Mouse (Mus musculus): ENCODE measurements around the gene Mpdz. TPM values are rescaled to one million over a fixed set of nuclear protein-coding genes. Genes with fewer than 3 reads are reported as not detected.
A peak's percentile ranks its signal among the peaks of the same experiment; 100 is the strongest.

The Mpdz gene
- 10 to 100 TPM; 40.4 to 46.7 TPM for total RNA-seq (2021)

DNA sequence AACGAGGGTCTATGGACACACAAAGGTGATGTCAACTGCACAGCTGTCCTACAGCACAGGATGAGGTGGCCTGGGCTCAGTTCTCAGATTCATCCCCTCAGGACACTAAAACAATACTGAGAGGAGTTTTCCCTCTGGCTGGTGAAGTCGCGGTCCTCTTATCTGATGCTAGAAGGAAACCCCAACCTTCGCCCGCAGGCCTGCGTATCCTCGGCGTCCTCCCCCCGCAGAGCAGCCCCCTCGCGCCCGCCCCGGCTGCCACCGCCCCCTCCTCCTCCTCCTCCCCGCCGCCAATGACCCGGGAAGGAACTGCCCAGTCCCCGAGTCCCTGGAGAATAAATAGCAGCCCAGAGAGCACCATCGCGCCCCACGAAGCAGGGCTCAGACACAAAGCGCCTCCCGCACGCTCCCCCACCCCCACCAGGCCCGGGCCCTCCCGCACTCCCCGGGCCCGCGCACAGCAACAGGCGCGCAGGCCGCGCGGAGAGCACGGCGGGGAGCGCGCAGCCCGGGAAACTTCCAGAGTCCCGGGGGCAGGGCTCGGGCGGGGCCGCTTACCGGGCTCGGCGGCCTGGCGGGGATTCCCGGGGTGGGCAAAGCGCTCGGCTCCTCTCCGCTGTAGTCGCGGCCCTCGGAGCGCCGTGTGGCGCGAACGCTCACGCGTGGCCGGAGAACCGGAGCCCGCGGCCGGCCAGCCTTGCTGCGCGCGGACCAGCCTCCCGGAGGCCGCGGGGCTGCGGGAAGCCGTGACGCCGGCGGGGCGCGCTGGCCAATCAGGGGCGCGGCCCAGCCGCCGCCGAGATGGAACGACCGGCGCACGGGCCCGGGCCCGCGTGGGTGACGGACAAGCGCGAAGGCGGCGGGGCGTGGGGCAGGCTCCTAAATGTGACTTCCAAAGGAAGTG lies at the start of gene Mpdz:
Mpdz (minus strand) TSS at position 738 of the 904 bp plus-strand sequence.
- intact Hi-C loops (cut with DNase I): no loop called here
- DNase-seq: peak; percentile 77 to 83

DNA sequence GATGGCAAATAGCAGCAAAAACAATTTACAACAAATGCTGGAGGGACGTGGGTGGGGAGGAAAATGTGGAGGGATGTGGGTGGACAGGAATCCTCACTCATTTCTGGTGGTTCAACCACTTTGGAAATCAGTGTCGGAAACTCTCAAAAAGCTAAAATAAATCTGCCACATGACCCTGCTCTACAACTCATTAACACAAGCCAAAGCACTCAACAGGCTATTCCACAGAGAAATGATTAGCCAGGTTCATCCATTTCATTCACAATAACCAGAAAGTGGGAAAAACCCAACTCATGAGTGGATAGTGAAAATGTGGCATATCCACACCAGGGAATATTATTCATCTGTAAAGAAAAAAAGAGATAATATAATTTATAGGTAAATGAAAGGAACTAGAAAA lies 47.9 kb upstream of the Mpdz start:
- intact Hi-C loops (cut with DNase I): no loop called here
- DNase-seq: no peak

DNA sequence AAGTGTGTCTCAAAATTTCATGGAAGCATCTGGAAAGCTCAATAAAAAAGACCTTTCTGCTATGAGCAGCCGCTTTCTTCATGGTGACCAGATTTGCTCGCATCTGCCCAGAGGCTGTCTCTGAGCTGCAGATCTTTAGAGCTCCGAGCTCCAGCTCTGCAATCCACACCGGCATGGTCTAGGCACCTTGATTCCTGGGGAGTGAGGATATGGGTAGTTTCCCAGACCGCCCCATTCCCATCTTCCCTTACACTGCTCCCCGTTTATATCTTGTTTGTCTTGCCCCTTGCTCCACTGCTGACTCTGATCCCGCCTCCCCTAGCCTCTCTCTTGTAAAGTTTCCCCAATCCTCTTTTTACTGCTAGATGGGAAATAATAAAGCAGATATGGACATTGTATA lies 42.0 kb upstream of the Mpdz start:
- DNase-seq: no peak
- intact Hi-C loops (cut with DNase I): no loop called here

DNA sequence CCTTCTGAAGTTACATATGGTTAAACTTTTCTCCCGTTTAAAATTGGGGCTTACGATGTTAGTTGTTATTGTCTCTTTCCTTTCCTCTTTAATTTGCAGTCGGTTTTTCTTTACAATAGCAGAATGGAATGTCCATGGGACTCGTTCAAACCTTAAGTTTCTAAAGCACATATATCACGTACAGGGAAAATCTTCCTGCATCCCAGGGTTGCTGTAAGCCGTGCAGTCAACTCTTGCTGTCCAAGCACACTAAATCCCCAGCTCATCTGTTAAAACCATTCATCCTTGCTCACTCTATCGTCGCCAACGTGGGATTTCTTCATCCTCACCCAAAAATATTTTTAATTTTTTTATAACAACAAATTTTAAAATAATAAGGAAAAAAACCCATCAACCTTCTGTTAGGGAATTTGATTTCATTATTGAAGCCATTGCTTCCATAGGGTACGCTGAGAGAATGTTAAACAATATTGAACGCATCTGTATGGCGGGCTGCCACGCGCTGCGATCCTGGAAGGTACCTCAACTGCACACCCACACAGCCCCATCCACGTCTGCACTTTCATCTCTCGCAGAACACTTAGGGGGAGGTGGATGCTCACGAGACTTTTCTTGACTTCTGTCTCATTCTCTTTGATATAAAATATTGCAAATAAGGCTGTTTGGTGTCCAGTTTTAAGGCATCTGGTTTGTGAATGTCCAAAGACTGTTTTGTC lies 41.4 kb upstream of the Mpdz start:
- DNase-seq: no peak

DNA sequence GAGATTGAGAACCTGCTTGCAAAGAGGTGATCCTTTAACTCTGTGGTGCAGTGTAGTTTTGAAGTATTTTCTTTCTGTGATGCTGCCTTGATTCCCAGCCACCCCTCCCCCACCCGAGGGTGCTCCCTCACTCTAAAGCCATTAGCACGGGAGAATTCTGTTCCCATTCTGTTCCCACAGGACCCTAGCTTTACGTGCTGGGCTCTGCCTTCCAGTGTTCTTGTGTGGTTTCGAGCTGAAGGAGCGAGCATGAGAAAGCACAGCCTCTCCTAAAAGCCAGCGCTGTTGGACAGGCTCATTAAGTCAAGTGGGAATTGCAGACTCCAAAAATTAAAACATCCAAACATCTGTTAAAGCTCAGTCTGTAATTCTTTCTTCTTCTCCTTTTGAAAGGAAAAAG lies 40.5 kb upstream of the Mpdz start:
- peak; percentile 32 to 49 for DNase-seq
- intact Hi-C loops (cut with DNase I): no loop called here

More for the DNA sequence above, 41.4 kb upstream of the Mpdz start:
- intact Hi-C loops (cut with DNase I): no loop called here

DNA sequence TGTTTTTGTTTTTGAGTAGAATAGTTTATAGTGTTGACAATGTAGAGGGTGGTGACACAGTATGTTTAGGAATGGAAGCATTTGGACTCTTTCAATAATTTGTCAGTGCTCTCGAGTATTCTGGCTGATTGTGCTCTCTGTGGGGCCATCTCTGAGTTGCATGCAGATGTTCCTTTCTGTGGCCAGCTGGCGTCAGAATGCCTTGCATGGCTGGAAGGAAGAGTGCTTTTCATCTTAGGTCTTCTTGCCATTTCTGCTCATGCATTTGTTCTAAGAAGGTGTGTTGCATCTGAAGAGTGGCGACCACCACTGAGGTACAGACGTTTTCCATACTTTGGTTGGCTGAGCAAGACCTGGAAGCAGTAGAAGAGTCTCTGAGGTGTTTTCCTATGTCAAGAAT lies 24.2 kb upstream of the Mpdz start:
- intact Hi-C loops (cut with DNase I): no loop called here
- peak; percentile 15 to 29 for DNase-seq

DNA sequence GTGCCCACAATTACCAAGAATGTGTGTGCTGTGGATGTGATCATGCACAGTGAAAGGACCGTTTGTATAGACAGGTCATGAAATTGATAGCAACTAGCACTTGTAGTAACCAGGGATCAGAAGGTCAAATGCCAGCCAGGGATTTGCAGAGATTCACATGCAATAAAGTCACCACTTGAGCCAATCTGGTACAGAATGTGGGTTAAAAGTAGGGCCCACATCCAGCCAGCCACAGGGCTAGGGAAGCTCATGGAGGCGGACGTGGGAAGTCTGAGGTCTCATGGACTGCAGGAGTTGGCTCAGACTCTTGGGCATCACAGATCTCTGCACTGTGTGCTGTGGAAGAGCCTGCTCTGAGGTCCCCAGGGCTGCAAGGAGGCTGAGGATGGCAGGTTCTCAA lies 22.6 kb upstream of the Mpdz start:
- no peak for DNase-seq
- intact Hi-C loops (cut with DNase I): no loop called here

DNA sequence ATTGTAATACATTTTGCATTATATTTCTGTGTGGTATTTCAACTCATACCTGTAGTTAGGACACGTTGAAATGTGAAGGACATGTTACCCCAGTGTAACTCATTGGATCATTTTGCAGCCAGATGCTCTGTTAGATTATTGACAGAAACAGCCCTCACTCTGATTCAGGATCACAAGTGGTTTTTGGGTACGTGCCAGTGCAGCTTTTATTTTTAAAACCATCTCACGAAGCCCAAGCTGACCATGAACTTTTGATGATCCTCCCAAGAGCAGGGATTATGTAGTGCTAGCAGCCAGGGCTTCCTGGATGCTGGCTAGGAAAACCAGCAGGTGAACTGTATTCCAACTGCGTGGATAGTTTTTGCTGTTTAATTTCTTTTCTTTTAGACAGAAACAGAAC lies 19.6 kb upstream of the Mpdz start:
- intact Hi-C loops (cut with DNase I): no loop called here
- peak in 1 of 2 experiments; percentile 11 for DNase-seq

DNA sequence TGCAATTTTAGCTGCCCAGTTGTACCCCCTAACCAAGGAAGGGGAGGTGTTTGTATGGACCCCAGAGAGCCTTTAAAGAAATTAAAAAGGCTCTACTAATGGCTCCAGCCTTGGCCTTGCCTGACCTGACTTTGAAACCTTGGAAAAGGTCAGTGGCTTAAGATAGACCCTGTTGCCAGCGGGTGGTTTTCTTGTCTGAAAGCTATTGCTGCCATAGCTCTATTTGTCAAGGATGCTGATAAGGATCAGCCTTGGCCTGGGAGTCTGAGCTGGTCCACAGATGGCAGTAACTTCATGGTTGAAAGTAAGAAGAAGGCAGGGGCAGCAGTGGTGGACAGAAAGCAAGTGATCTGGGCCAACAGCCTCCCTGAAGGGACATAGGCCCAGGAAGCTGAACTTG lies 16.3 kb upstream of the Mpdz start:
- no peak for DNase-seq
- intact Hi-C loops (cut with DNase I): no loop called here

DNA sequence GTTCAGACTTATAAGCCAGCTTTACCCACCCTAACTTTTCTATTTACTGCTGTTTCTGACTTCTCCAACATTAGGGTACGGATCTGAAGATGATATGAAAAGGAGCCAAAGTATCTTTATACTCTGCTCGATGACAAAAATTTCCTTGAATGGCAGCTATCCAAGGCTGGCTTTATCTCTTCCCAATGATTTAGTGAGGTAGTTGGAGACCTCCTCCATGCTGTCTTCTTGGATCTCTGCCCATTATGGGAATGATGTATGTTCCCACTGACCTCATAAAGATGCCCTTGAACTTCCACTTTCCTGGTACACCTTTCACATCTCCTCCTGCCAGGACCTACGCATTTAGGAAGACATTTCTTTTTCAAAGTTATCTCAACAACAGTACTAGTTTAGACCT lies 11.2 kb upstream of the Mpdz start:
- intact Hi-C loops (cut with DNase I): no loop called here
- no peak for DNase-seq

DNA sequence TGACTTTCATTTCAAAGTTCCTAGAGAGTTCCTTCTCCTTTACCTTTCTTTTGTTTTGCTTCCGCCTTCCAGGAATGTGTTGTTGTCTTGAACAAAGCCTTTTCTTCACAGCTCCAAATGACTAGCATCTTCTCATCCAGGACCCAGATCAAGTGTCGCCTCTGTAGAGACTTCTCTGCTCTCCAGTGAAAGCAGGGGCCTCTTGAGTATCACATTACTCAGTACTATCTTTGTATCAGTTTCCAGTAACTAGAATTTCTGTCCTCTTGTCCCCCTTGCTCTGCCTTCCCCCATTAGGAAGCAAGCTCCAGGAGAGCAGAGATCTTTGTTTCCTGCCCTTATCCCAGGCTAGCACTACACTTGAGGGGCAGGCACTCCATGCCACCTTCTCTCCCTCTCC lies 9.6 kb upstream of the Mpdz start:
- DNase-seq: no peak
- intact Hi-C loops (cut with DNase I): no loop called here

DNA sequence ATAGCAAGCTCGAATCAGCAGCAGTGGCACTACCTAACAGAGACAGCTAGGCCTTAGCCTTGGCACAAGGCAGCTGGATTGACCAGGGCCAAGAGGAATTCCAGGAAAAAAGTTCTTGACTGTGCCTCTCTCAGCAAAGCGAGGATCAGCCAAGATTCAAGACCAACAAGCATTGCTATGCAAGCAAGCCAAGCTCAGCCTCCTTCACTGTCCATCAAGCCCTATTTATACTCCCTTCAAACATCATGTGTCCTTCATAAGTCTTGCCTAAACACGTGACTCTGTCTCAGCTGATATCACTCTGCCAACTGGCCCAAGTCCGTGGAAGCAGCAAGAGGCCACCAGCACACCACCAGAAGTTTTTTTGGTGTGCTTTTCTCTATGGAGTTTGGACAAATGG lies 6.8 kb upstream of the Mpdz start:
- intact Hi-C loops (cut with DNase I): no loop called here
- no peak for DNase-seq

DNA sequence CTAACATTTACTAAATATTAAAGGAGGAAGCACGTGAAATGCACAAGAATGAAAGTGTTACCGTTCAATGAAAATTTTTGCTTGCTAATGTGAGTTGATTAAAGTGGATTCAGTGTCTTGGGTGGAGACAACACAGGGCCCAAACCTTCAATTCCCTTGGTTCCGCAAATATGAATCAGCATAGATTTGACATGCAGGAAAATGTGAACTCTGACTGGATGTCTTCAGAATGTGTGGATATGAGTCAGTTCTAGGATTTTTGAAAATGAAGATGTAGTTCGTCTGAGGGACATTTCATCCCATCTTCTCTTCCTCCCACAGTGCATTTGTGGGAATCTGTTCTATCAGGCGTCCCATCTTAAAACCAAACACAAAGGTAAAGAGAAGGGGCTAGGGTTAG lies 951 bp upstream of the Mpdz start:
- intact Hi-C loops (cut with DNase I): no loop called here
- DNase-seq: no peak

DNA sequence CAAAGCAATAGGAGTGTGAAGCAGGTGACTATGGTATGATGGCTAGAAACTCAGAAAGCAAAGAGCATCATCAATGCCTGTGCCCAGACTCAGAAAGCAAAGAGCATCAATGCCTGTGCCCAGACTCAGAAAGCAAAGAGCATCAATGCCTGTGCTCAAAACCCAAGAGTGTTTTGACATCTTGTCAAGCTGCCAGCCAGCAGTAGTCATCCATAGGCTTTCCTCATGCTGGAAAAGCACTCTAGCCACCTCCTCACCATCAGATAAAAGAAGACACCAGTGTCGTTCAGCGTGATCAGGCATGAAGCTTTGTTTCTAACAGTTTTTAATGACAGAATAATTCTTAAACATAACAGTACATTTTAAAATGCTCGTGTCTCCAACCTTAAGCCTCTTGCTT lies 8.7 kb downstream of the Mpdz start:
- DNase-seq: no peak
- intact Hi-C loops (cut with DNase I): no loop called here

DNA sequence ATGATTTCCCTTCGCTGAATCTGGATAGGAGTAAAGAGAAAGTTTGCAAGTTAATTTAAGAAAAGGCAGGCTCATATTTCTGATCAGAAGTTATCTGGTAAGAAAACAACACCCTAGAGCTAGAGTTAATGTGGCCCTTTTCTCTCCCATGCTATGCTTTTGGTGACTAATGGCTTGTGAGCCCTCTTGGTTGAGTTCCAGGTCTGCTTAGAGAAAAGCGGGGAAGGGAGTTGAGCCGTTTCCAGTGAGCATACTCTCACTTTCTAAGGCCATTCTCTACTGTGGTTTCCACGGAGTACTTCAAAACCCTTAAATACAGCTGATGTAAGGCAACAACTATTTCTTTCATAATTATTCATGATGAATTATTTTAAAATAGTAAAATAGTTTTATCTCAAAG lies 11.8 kb downstream of the Mpdz start:
- intact Hi-C loops (cut with DNase I): no loop called here

DNA sequence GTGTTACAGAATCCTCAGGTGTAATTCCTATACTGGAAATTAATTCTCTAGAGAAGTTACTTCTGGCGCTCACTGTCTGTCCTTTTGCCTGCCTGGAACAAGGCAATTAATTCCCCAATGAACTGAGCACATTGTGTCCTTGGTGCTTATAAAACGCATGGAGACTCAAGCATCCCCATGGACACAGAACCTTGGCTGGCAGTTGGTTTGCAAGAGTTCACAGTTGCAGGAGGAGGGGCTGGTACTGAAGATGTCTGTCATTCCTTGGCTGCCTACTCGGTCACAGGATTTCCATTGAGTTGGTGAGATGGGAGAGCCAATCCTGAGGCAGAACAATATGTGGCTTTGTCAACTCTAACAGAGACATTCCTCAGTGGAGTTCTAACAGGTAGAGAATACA lies 12.5 kb downstream of the Mpdz start:
- DNase-seq: peak in 1 of 2 experiments; percentile 27
- intact Hi-C loops (cut with DNase I): no loop called here

More for the DNA sequence above, 11.8 kb downstream of the Mpdz start:
- DNase-seq: no peak

DNA sequence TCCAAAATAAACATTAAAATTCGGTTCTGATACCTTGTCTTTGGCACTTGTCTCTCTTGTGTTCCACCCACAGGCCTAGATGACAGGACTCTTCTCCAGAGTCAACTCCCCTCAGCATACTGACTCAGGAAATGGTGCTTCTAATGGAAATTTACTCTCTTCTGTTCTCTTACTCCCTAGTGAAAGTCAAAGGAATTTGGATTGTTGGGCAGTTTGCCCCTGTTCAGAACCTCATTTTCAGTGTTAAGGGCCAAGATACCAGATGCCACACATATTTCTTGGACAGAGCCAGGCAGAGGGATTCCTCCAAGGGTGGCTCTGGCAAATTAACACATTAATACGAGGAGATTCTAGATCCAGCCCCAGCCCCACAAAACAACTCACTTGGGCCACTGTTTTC lies 12.9 kb downstream of the Mpdz start:
- peak; percentile 32 to 34 for DNase-seq
- intact Hi-C loops (cut with DNase I): no loop called here

DNA sequence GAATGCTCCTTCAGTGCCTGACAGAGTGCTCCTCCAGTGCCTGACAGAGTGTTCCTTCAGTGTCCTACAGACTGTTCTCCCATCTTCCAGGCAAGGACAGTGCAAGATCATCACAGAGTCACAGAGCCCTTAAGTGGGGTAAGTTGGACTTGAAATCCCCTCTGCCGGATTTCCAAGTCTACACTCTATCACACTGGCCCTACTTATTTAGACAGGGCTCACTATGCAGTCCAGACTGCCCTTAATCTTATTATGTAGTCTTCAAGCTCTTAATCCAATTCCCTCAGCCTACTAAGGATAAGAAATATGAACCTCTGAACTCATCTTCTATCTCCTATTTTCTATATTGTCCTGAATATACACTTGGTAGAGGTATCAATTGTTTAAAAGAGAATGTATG lies 19.1 kb downstream of the Mpdz start:
- no peak for DNase-seq
- intact Hi-C loops (cut with DNase I): no loop called here

DNA sequence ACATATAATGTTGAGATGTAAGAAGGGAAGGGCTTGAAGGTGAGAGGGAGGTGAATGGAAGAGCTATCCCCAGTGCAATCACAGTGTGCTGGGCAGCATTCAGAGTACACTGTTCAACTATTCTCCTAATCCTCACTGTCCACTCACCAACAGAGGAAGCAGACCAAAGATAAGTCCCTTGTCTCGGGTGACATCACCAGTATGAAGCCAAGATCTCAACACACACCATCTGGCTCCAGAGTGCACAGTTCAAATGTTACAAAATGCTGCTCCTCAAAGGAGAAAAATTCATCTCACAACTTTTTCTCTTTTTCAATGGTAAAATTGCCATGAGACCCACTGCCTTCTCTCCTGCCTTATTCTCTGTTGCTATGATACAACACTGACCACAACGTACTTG lies 21.0 kb downstream of the Mpdz start:
- peak in 1 of 2 experiments; percentile 24 for DNase-seq
- intact Hi-C loops (cut with DNase I): no loop called here

DNA sequence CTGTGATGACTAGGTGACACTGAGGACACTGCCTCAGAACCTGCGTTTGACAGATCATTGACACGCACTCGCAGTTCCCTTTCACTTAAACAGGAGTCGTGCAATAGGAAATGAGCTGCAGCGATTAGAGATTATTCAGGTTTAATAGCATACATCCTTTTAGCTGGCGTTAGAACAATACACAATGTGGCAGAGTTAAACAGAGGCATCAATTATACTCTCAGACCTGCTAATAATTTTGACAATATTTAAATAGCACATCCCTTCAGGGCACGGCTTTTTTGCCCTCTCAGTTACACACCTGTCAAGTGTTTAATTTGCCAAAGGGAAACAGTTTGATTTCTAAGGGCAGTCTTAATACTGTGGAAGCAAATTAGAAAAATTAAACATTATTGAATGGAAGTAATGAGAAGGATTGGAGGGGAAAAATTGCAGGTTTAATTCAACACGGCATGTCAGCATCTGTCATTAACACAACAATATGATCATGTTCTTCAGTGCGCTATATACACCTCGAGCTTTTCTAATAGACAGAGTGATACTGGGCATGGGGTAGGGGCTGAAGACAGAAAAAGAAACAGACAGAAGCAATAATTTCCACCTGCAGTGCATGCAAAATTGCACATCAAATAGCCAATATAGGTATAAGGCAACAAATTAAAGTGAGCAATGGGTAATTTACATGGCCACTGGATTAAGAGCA lies 27.1 kb downstream of the Mpdz start:
- intact Hi-C loops (cut with DNase I): no loop called here

DNA sequence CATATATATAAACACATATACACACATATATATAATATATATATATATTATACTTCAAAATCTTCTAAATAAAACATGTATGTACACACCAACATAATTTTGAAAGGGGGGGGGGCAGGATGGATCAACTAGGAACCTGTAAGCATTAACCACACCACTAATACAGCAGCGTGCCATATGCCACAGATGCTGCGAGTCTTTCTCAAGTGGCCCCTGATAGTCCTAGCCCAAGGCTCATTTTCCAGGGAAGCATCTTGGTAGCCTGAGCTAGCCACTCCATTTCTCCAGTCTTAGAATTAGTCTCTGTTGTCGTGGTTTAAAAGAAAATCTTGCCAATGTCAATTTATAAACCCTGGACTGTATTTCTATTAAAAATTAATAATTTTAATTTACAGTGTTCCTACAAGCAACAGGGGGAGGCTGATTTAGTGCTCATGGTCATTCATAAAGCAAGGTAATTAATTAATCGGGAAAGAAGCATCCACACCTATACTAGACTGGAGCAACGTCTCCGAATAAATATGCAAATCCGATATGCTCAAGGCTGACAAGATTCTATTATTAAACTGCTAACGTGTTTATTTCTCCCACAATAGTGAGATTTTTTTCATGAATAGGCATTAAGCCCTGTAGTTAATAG lies 27.8 kb downstream of the Mpdz start:
- intact Hi-C loops (cut with DNase I): no loop called here
- DNase-seq: no peak

More for the DNA sequence above, 27.1 kb downstream of the Mpdz start:
- no peak for DNase-seq

Data from heart, postnatal 10 days (tissue).